Mouse (Mus musculus) C2C12 (cell line): ENCODE measurements around the gene Cox17.

Experiments
- CEBPB ChIP-seq: IDR thresholded peaks from one replicate; pipeline ENCODE4 v1.6.1; 2011; ENCODE audit warnings: low read depth, mild to moderate bottlenecking, control low read depth, moderate library complexity
- CTCF ChIP-seq: IDR thresholded peaks from one replicate; pipeline ENCODE4 v1.5.1; 2011; ENCODE audit not compliant: control insufficient read depth, insufficient read depth, insufficient read length
- FOSL1 ChIP-seq: IDR thresholded peaks from one replicate; pipeline ENCODE4 v1.8.0; 2011; ENCODE audit warnings: mild to moderate bottlenecking, low read length; ENCODE audit not compliant: poor library complexity, insufficient read depth, severe bottlenecking
- MAX ChIP-seq: IDR thresholded peaks from one replicate; pipeline ENCODE4 v1.6.1; 2011; ENCODE audit warnings: mild to moderate bottlenecking, control low read depth
- MYOD1 ChIP-seq: IDR thresholded peaks from one replicate; pipeline ENCODE4 v1.6.1; 2011; ENCODE audit warnings: low read depth; ENCODE audit not compliant: control insufficient read depth, insufficient read length
- MYOG ChIP-seq: IDR thresholded peaks from one replicate; pipeline ENCODE4 v1.6.1; 2011; ENCODE audit not compliant: control insufficient read depth, insufficient read length; ENCODE audit errors: extremely low read depth
- USF1 ChIP-seq: IDR thresholded peaks from one replicate; pipeline ENCODE4 v1.6.1; 2011; ENCODE audit warnings: low read depth, mild to moderate bottlenecking, control low read depth, moderate library complexity

DNA sequence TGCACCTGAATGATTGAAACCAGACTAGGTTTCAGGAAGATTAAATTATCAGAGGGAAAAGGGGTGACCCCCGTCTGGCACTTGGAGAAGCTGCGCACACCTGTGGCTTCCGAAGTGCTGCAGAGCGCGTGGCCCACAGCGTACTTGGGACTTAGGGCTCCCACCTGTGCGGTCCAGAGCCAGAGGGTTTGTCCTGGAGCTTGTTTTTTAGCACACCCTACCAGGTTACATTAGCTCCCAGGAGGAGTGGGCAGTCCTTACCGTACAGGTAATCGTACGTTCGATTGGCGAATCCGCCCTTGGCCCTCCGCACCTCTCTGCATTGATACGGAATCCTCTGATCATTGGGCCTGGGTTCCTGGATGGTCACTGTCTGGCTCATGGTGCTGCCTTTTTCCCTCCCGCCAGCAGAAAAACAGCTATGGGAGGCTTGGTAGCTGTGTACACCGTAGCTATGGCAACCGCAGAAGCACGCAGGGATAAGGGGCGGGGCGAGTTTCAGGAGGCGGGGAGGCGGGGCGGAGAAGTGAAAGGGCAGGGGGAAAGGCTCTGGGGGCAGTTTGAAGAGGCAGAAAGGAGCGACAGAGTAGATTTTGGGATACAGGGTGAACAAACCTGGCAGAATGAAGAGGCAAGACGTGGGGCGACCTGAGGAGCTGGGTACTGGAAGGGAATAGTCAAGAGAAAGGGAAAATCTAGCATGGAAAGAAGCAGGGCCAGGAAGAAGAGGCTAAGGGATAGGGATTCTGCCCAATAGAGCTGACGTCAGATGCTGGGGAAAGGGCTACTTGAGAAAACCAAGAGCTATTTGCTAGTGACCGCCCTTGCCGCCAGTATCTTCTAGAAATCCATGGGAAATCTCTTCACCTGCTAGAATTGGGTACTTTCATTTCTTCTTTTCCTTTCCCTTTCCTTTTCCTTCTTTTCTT lies 5.1 kb upstream of the Cox17 start, which contains the start of gene Maats1:
- TF ChIP-seq CTCF: no peak
- TF ChIP-seq MYOD1: no peak
- no peak for TF ChIP-seq USF1
- no peak for TF ChIP-seq MAX
- no peak for TF ChIP-seq CEBPB
- TF ChIP-seq MYOG: no peak
- TF ChIP-seq FOSL1: no peak
